Mouse (Mus musculus) testis, adult 2 months (tissue): ENCODE measurements around the gene Ldlrad3. TPM values are rescaled to one million over a fixed set of nuclear protein-coding genes. Genes with fewer than 3 reads are reported as not detected.

Experiments used
- H3K27ac ChIP-seq: fragments of 200-500 bp; 2 replicates; pipeline ENCODE4 v1.5.1; 2012; ENCODE audit warnings: low read depth, low read length; ENCODE audit not compliant: control insufficient read depth, insufficient read depth
- H3K27me3 ChIP-seq: fragments of 200-500 bp; 2 replicates; pipeline ENCODE4 v1.6.1; 2012; ENCODE audit warnings: mild to moderate bottlenecking, low read length, moderate library complexity; ENCODE audit not compliant: control insufficient read depth, insufficient read depth
- H3K36me3 ChIP-seq: fragments of 200-500 bp; 2 replicates; pipeline ENCODE4 v1.6.1; 2012; ENCODE audit warnings: mild to moderate bottlenecking, low read length; ENCODE audit not compliant: control insufficient read depth, insufficient read depth
- H3K4me1 ChIP-seq: fragments of 200-500 bp; 2 replicates; pipeline ENCODE4 v1.6.1; 2012; ENCODE audit warnings: low read length; ENCODE audit not compliant: control insufficient read depth, insufficient read depth
- H3K4me3 ChIP-seq: fragments of 200-500 bp; 2 replicates; pipeline ENCODE4 v1.5.1; 2012; ENCODE audit warnings: low read depth, mild to moderate bottlenecking, low read length, moderate library complexity, mixed read lengths; ENCODE audit not compliant: control insufficient read depth
- CTCF ChIP-seq: fragments of 200-500 bp; IDR thresholded peaks from 2 replicates; pipeline ENCODE4 v1.5.1; 2012; ENCODE audit warnings: low read depth, mild to moderate bottlenecking, inconsistent platforms, low read length, moderate library complexity; ENCODE audit not compliant: control insufficient read depth, insufficient read depth, insufficient replicate concordance
- POLR2A ChIP-seq: fragments of 200-500 bp; IDR thresholded peaks from 2 replicates; pipeline ENCODE4 v1.6.1; 2012; ENCODE audit warnings: low read depth, mild to moderate bottlenecking, inconsistent platforms, low read length, moderate library complexity; ENCODE audit not compliant: control insufficient read depth
- polyA plus RNA-seq: library from polyadenylated mRNA; depleted of rRNA; stranded (reverse); fragments of >200 nt; gene quantifications from 2 replicates; pipeline ENCODE4 v1.2.3, GENCODE M21; 2012

The Ldlrad3 gene
- polyA plus RNA-seq, 1 experiment = 1.8 TPM

DNA sequence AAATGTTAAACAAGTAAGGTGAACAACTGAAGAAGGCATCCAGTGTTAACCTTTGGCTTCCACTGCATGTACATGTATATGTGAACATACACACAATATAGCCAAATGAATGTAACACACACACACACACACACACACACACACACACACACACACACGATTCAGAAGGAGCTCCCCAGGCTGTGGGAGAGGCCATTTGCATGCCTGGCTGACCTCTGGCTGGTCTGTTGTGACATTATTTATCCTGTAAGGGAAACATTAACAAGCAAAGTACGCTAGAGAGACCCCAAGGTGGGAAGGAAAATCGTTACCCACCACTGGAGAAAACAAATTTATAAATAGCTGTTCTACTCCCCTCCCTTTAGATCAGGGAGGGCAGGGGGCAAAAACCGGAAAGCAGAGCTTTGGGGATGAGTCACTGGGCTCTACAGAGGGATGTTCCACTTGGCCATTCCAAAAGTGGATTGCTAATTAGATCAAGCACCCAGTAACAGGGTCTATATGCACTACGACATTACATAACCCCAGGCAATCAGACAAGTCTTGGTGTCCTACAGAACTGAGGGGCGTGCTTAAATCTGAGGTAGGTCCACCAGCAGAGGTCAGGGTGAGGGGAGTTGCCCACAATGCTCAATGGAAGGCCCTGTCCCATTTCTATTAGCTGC lies 174.7 kb downstream of the Ldlrad3 start:
- Histone ChIP-seq H3K4me1 (no peaks in the 10 kb centered on the region), H3K27me3 (no peaks in the 10 kb centered on the region), H3K27ac (no peak overlapping the region), H3K36me3 (no peaks in the 10 kb centered on the region), H3K4me3 (no peak overlapping the region)
- TF ChIP-seq CTCF = no peak
- TF ChIP-seq POLR2A = no peak

DNA sequence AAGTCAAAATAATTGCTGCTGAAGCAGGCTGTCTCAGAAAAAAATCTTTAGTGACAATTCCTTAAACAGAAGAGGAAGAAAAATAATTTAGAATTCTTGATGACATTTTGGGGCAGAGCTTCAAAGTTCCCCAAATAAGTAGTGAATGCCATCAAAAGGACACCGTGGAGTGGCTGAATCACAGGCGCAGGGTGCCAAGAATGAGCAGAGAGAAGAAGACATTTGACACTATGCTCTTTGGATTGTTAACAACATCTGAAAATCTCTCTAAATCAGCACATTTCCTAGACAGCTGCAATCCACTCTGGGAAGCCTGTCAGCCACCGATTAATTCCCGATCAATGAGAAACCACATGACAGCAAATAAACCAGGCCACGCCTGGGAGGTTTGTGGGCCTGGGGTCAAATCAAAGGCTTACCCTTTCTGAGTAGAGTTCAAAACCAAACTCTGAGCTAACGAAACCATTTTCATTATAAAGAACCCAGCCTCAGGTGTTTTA lies 176.4 kb downstream of the Ldlrad3 start:
- Histone ChIP-seq H3K4me3 (no peak overlapping the region), H3K27me3 (no peaks in the 10 kb centered on the region), H3K36me3 (no peaks in the 10 kb centered on the region), H3K27ac (no peak overlapping the region), H3K4me1 (no peaks in the 10 kb centered on the region)
- TF ChIP-seq CTCF = no peak
- no peak for TF ChIP-seq POLR2A

DNA sequence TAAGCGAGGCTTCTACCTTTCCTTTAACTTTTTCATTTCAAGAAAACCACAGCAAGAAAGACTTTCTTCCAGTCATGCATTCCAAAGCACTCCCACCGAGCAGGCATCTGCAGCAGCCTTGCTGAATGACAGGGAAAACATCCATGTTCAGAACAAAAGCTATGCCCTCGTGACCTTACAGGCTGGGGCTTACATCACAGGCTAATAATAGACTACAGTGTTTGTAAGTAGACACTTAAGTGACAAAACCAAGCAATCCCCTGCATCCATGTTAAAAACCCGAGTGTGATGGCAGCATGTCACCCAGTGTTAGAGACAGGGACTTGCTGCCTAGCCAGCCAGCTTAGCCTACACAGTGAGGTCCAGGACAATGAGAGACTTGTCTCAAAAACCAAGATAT lies 180.0 kb downstream of the Ldlrad3 start:
- Histone ChIP-seq H3K27ac (no peak overlapping the region), H3K27me3 (no peaks in the 10 kb centered on the region), H3K36me3 (no peaks in the 10 kb centered on the region), H3K4me3 (no peak overlapping the region), H3K4me1 (no peaks in the 10 kb centered on the region)
- no peak for TF ChIP-seq CTCF

DNA sequence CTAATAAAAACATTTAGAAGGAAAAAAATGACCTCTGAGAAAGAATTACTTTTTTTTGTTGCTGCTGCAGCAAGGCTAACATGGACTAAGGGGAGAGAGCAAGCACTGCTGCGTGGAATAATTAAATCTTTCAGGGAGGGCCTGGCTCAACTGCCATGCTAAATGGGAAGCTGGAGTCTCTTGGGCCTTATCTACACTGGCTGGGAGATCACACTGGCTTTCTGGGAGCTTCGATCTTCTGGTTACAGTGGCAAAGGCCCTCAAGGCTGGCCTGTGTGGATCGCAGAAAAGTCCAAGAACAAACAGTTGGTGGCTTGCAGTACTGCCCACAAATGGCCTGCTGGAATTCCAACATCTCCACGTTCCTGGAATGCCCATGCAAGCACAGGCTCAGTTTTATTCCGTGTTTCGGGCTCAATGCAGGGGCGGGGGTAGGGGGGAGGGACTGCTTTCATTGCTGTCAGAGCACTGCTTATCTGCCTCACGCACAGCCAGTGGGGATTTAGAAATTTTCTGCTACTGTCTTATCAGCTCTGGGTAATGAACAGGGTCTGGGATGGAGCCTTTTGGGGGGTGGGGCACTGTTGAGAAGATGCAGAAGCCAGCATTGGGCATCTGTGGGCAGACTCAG lies 180.7 kb downstream of the Ldlrad3 start:
- H3K4me1 ChIP-seq = no peaks in the 10 kb centered on the region
- H3K27ac ChIP-seq = no peak overlapping the region
- H3K36me3 ChIP-seq = no peaks in the 10 kb centered on the region
- no peak overlapping the region for H3K4me3 ChIP-seq
- H3K27me3 ChIP-seq = no peaks in the 10 kb centered on the region
- TF ChIP-seq POLR2A = no peak
- no peak for TF ChIP-seq CTCF

DNA sequence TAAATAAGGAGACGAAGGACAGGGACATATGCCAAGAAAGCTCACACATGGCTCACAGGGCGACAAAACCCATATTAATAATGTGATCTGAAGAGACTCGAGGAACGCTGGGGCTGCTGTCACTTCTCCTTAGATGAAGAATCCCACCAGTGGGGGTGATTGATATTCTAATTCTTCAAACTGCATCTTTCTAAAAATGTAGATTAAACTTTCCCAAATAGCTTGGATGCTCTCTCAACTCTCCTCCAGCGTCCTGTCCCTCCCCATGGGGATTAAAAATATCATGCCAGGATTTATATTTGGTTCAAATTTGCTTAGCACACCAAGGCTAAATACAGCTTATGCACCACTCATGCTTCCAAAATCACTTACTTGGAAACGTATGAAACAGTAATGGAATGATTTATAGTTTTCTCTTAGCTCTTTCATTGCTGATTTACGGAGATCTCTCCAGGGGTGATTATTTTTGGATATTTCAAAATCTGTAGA lies 182.4 kb downstream of the Ldlrad3 start:
- Histone ChIP-seq H3K4me3 (no peak overlapping the region), H3K27ac (no peak overlapping the region), H3K27me3 (no peaks in the 10 kb centered on the region), H3K36me3 (no peaks in the 10 kb centered on the region), H3K4me1 (no peaks in the 10 kb centered on the region)
- TF ChIP-seq POLR2A = no peak
- TF ChIP-seq CTCF = no peak

DNA sequence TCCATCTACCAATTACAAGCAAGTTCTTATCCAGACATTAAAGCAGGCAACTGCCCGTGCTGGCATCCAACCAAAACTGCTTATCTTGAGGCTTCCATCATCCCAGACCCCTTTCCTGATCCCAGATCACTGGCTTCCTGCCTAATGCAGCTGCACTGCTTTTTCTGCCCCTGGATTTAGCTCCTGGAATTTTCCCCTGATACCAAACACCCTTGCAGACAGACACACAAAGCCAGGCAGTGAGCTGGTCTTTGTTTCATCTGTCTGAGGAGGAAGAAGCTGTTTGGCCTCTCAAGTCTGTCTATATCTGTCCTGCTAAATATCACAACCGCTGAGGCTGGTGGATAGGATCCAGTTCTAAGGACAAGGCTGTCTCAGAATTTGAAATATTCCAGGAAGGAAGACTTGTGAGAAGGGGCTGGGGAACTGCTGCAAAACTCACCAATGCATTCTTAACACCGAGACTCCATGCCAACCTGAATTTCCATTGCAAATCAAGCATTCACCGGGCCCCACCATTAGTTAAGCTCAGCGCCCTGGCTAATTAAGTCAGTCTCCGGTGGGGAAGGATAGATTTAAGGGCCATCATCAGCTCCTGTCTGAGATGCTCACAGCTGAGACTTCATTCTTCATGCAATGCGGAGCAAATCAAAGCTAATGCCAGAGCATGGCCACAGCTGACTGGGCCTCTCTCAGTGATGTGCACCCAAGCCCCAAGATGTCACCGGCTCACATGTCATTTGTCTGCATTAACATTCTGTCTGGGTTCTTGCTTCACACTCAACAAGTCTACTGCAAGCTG lies 183.0 kb downstream of the Ldlrad3 start:
- no peak overlapping the region for H3K4me3 ChIP-seq
- H3K4me1 ChIP-seq = no peaks in the 10 kb centered on the region
- no peak overlapping the region for H3K27ac ChIP-seq
- no peak for TF ChIP-seq POLR2A
- TF ChIP-seq CTCF = no peak
- no peaks in the 10 kb centered on the region for H3K36me3 ChIP-seq
- no peaks in the 10 kb centered on the region for H3K27me3 ChIP-seq

DNA sequence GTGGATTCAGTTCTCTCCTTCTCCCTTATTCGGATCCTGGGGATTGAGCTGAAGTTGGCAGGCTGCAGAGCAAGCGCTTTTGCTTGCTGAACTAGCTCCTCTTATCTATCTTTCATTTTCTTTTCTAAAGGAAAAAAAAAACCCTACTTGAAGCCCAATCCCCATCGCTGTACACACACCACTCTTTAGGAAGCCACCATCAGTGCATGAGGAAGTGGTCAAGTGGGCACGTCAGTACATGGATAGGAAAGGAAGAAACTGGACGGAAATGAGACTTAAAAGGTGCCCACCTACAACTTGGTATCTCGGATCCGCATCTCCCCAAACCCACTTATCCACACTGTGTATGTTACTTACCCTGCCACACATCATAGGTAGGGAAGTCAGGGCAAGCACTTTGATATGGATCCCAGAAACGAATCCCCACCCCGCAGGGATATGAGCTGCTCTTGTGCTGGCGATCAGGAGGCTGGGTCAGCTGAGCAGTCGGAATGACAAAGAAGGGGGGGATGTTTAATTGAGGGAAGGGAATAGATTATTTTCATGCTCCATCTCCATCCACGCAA lies 183.7 kb downstream of the Ldlrad3 start:
- Histone ChIP-seq H3K4me3 (no peak overlapping the region), H3K27me3 (no peaks in the 10 kb centered on the region), H3K27ac (no peak overlapping the region), H3K4me1 (no peaks in the 10 kb centered on the region), H3K36me3 (no peaks in the 10 kb centered on the region)
- TF ChIP-seq POLR2A = no peak
- TF ChIP-seq CTCF = no peak
